Mouse (Mus musculus) CD4-positive naive resting alpha-beta T cell, adult 57 days (primary cell): Measurements from ENCODE around the gene Vmn1r91. TPM values are rescaled to one million over a fixed set of nuclear protein-coding genes. Genes with fewer than 3 reads are reported as not detected.

Experiments used
- total RNA-seq: library from RNA; stranded (reverse); gene quantifications from one replicate; pipeline ENCODE4 v1.2.4, GENCODE M21; 2023

Vmn1r91 gene
- total RNA-seq, result not detected

GRCm38 (mm10) chr7:20099380-20099779 is at the start of gene Vmn1r91:
Gene Vmn1r91, plus strand, starts transcription at chr7:20099680.

GRCm38 (mm10) chr7:20122479-20122878 is 23.0 kb downstream of the Vmn1r91 start, which contains the start of gene Gm16442:
Gene Gm16442, minus strand, starts transcription at chr7:20122579.

GRCm38 (mm10) chr7:20138988-20139387 is 39.5 kb downstream of the Vmn1r91 start, which contains the start of gene Vmn1r93:
Gene Vmn1r93, minus strand, starts transcription at chr7:20139088.

Other genes starting within 250 kb of the Vmn1r91 start
- gene Gm19345, start 247.7 kb upstream of the Vmn1r91 start, total RNA-seq, result not detected
- gene Ceacam16, start 238.4 kb upstream of the Vmn1r91 start, total RNA-seq, result 0.68 TPM
- not detected for gene Ceacam19, start 211.7 kb upstream of the Vmn1r91 start, total RNA-seq
- 92.4 TPM for gene Pvr, start 178.5 kb upstream of the Vmn1r91 start, total RNA-seq
- gene Igsf23, start 148.9 kb upstream of the Vmn1r91 start, total RNA-seq, result 5.5 TPM
- gene Ceacam20, start 134.3 kb upstream of the Vmn1r91 start, total RNA-seq, result not detected
- not detected for gene Nlrp9b, start 108.2 kb upstream of the Vmn1r91 start, total RNA-seq
- not detected for gene Gm16442, start 22.9 kb downstream of the Vmn1r91 start, total RNA-seq
- not detected for gene Vmn1r93, start 39.4 kb downstream of the Vmn1r91 start, total RNA-seq
- gene Vmn1r94, start 68.7 kb downstream of the Vmn1r91 start, total RNA-seq, result not detected
- not detected for gene Vmn1r95, start 94.0 kb downstream of the Vmn1r91 start, total RNA-seq
- gene Gm6164, start 105.9 kb downstream of the Vmn1r91 start, total RNA-seq, result not detected
- gene Gm4498, start 134.1 kb downstream of the Vmn1r91 start, total RNA-seq, result not detected
- not detected for gene Gm5890, start 163.2 kb downstream of the Vmn1r91 start, total RNA-seq
- not detected for gene Gm4133, start 234.4 kb downstream of the Vmn1r91 start, total RNA-seq